Comparison of ENCODE assay signal across 10 mouse cellular contexts in genomic region chr2:28495207-28495756, GRCm38 (mm10). TPM values are rescaled to one million over a fixed set of nuclear protein-coding genes. Genes with fewer than 3 reads are reported as not detected.
DNase-seq lines count a peak whose midpoint lies in the region; ATAC-seq lines count a peak whose summit lies in the region.
"Had no signal": no experiment of that assay in that cellular context is flagged by ENCODE, and none has a peak within 500 bp of the region (broad histone marks: within the 10 kb centered on the region; RNA-seq: fewer than 3 reads in every experiment).

No protein-coding gene starts in this region.

- peak; percentile 92 for DNase-seq in heart, adult 11 months
- DNase-seq in right cerebral cortex, postnatal 14 days = peak; percentile 60
- no peak for DNase-seq in right cerebral cortex, postnatal 36 days (ENCODE audit: low spot score in 2 of 2)
- DNase-seq in kidney, postnatal 10 days = peak; percentile 71
- DNase-seq in thymus, postnatal 0 days (ENCODE audit: low spot score) = no peak
- DNase-seq in gastrocnemius, adult 8-10 months (ENCODE audit: low spot score in 2 of 2) = no peak

- H3K4me1 ChIP-seq in heart, embryonic 11.5 days (ENCODE audit: control insufficient read depth, insufficient read depth, low read length) = no peaks in the 10 kb centered on the region
- peaks cover 3% of the 10 kb centered on the region; the same call in 1 of the 2 replicates for H3K4me1 ChIP-seq in stomach, embryonic 14.5 days (ENCODE audit: control insufficient read depth, insufficient read depth, low read length)
- H3K4me1 ChIP-seq: embryonic facial prominence, embryonic 15.5 days; midbrain, embryonic 12.5 days had no signal

- no peaks in the 10 kb centered on the region for H3K36me3 ChIP-seq in heart, embryonic 11.5 days (ENCODE audit: control insufficient read depth, insufficient read depth, low read length)
- H3K36me3 ChIP-seq in stomach, embryonic 14.5 days (ENCODE audit: control insufficient read depth, insufficient read depth, low read length) = no peaks in the 10 kb centered on the region
- H3K36me3 ChIP-seq: embryonic facial prominence, embryonic 15.5 days; midbrain, embryonic 12.5 days had no signal

- no peak overlapping the region for H3K9ac ChIP-seq in heart, embryonic 11.5 days (ENCODE audit: low read depth, low read length)
- no peak overlapping the region for H3K9ac ChIP-seq in stomach, embryonic 14.5 days (replicated peaks; ENCODE audit: low read depth, low read length)
- H3K9ac ChIP-seq: embryonic facial prominence, embryonic 15.5 days; midbrain, embryonic 12.5 days had no signal

- H3K4me3 ChIP-seq in heart, embryonic 11.5 days (ENCODE audit: low read depth, low read length) = no peak overlapping the region
- no peak overlapping the region for H3K4me3 ChIP-seq in stomach, embryonic 14.5 days (ENCODE audit: low read depth, low read length)
- H3K4me3 ChIP-seq: embryonic facial prominence, embryonic 15.5 days; midbrain, embryonic 12.5 days had no signal

- 71% methylated on average over 14 of the region's 14 CpGs for WGBS in heart, embryonic 11.5 days (ENCODE audit: insufficient replicate concordance)
- 62% methylated on average over 14 of the region's 14 CpGs for WGBS in stomach, embryonic 14.5 days

- H3K9me3 ChIP-seq in heart, embryonic 11.5 days (replicated peaks; ENCODE audit: control insufficient read depth, low read length) = no peaks in the 10 kb centered on the region
- no peaks in the 10 kb centered on the region; the same call in 1 of the 2 replicates for H3K9me3 ChIP-seq in stomach, embryonic 14.5 days (ENCODE audit: control insufficient read depth, low read depth, low read length)
- H3K9me3 ChIP-seq: embryonic facial prominence, embryonic 15.5 days; midbrain, embryonic 12.5 days had no signal

- ATAC-seq in heart, embryonic 11.5 days (replicated peaks; ENCODE audit: insufficient number of reproducible peaks, low FRiP score, low TSS enrichment) = no peak
- no peak for ATAC-seq in stomach, embryonic 14.5 days (ENCODE audit: insufficient number of reproducible peaks, insufficient read depth, low FRiP score, low read depth)

- H3K4me2 ChIP-seq in heart, embryonic 11.5 days = no peak overlapping the region
- no peak overlapping the region for H3K4me2 ChIP-seq in stomach, embryonic 14.5 days (replicated peaks; ENCODE audit: low read depth, low read length)
- H3K4me2 ChIP-seq: embryonic facial prominence, embryonic 15.5 days; midbrain, embryonic 12.5 days had no signal

- H3K27me3 ChIP-seq in heart, embryonic 11.5 days (ENCODE audit: control insufficient read depth, insufficient read depth, low read length) = no peaks in the 10 kb centered on the region
- H3K27me3 ChIP-seq in stomach, embryonic 14.5 days (ENCODE audit: control insufficient read depth, insufficient read depth, low read length) = no peaks in the 10 kb centered on the region
- H3K27me3 ChIP-seq: embryonic facial prominence, embryonic 15.5 days; midbrain, embryonic 12.5 days had no signal

- H3K27ac ChIP-seq in heart, embryonic 11.5 days (ENCODE audit: low read depth, low read length) = no peak overlapping the region
- peak overlapping the region; percentile 83 for H3K27ac ChIP-seq in stomach, embryonic 14.5 days (ENCODE audit: low read length)
- H3K27ac ChIP-seq: embryonic facial prominence, embryonic 15.5 days; midbrain, embryonic 12.5 days had no signal

RNA-seq across cellular contexts. Expression of gene Gbgt1, which starts 1.4 kb away (rescaled TPM):
- 0.17 and 0.27 TPM in 2 replicates for polyA plus RNA-seq in heart, embryonic 11.5 days (2014; fragmentation: Nextera tagmentation; extraction: Ambion mirVana)
- 2.9 and 3.1 TPM in 2 replicates for polyA plus RNA-seq in stomach, embryonic 14.5 days (2014; fragmentation: Nextera tagmentation; extraction: Ambion mirVana)
- polyA plus RNA-seq in thymus, postnatal 0 days (2015; fragmentation: Nextera tagmentation; extraction: Ambion mirVana) = 0.35 and 0.88 TPM in 2 replicates
- under 1 TPM; 0.36 to 0.99 (median 0.62) TPM for total RNA-seq in gastrocnemius, adult 8-10 months (2022)

RNA-seq across cellular contexts. Expression of gene Gm10134, which starts 10.6 kb away (rescaled TPM):
- not detected in 2 replicates for polyA plus RNA-seq in heart, embryonic 11.5 days (2014; fragmentation: Nextera tagmentation; extraction: Ambion mirVana)
- polyA plus RNA-seq in stomach, embryonic 14.5 days (2014; fragmentation: Nextera tagmentation; extraction: Ambion mirVana) = 6.6 and 7.5 TPM in 2 replicates
- polyA plus RNA-seq in thymus, postnatal 0 days (2015; fragmentation: Nextera tagmentation; extraction: Ambion mirVana) = 2.6 and 3.6 TPM in 2 replicates
- total RNA-seq in gastrocnemius, adult 8-10 months (2022) = 1 to 10 TPM in 1 of 4 experiments, not detected in 3; 1.6 TPM

RNA-seq across cellular contexts. Expression of gene Ralgds, which starts 17.6 kb away (rescaled TPM):
- polyA plus RNA-seq in heart, embryonic 11.5 days (2014; fragmentation: Nextera tagmentation; extraction: Ambion mirVana) = 12.2 and 12.5 TPM in 2 replicates
- 36.2 and 38.6 TPM in 2 replicates for polyA plus RNA-seq in stomach, embryonic 14.5 days (2014; fragmentation: Nextera tagmentation; extraction: Ambion mirVana)
- 13.3 and 15.7 TPM in 2 replicates for polyA plus RNA-seq in thymus, postnatal 0 days (2015; fragmentation: Nextera tagmentation; extraction: Ambion mirVana)
- 10 to 100 TPM in 2 of 4 experiments, 1 to 10 TPM in 2; 8.1 to 11.1 (median 9.4) TPM for total RNA-seq in gastrocnemius, adult 8-10 months (2022)

RNA-seq across cellular contexts. Expression of gene Mrps2, which starts 27.4 kb away (rescaled TPM):
- 60.6 and 63.9 TPM in 2 replicates for polyA plus RNA-seq in heart, embryonic 11.5 days (2014; fragmentation: Nextera tagmentation; extraction: Ambion mirVana)
- polyA plus RNA-seq in stomach, embryonic 14.5 days (2014; fragmentation: Nextera tagmentation; extraction: Ambion mirVana) = 58.5 and 59.3 TPM in 2 replicates
- 34.4 and 39.5 TPM in 2 replicates for polyA plus RNA-seq in thymus, postnatal 0 days (2015; fragmentation: Nextera tagmentation; extraction: Ambion mirVana)
- 10 to 100 TPM; 22.3 to 24.7 (median 23.9) TPM for total RNA-seq in gastrocnemius, adult 8-10 months (2022)

RNA-seq across cellular contexts. Expression of gene 1700007K13Rik, which starts 29.1 kb away (rescaled TPM):
- 0.40 TPM in 1 of 2 replicates, not detected in the other for polyA plus RNA-seq in heart, embryonic 11.5 days (2014; fragmentation: Nextera tagmentation; extraction: Ambion mirVana)
- 1.1 and 1.4 TPM in 2 replicates for polyA plus RNA-seq in stomach, embryonic 14.5 days (2014; fragmentation: Nextera tagmentation; extraction: Ambion mirVana)
- polyA plus RNA-seq in thymus, postnatal 0 days (2015; fragmentation: Nextera tagmentation; extraction: Ambion mirVana) = 0.57 and 1.3 TPM in 2 replicates
- total RNA-seq in gastrocnemius, adult 8-10 months (2022) = not detected

Comparison
In these comparisons a context has a peak if more than half of its experiments do, and no peak if none do; other contexts are left out.
1. DNase-seq: peak in heart, adult 11 months (single experiment), right cerebral cortex, postnatal 14 days (single experiment) and kidney, postnatal 10 days (single experiment); none in right cerebral cortex, postnatal 36 days (0 of 2), thymus, postnatal 0 days (single experiment) and gastrocnemius, adult 8-10 months (0 of 2).